Mouse (Mus musculus) layer of hippocampus, postnatal 10 days (tissue): Measurements from ENCODE around the gene Gns. TPM values are rescaled to one million over a fixed set of nuclear protein-coding genes. Genes with fewer than 3 reads are reported as not detected.

Source experiments
- DNase-seq, 2 experiments: peaks; one replicate each; pipeline ENCODE4 v3.0.0; 2021; ENCODE audit warnings: low spot score in 2 of 2
- total RNA-seq, 2 experiments: library from RNA; stranded (reverse); gene quantifications; 2 replicates each; pipeline ENCODE4 v1.2.3; 2021

The Gns gene
- total RNA-seq, 2 experiments from 2014 or later, result 75.8 to 79.0 TPM

DNA sequence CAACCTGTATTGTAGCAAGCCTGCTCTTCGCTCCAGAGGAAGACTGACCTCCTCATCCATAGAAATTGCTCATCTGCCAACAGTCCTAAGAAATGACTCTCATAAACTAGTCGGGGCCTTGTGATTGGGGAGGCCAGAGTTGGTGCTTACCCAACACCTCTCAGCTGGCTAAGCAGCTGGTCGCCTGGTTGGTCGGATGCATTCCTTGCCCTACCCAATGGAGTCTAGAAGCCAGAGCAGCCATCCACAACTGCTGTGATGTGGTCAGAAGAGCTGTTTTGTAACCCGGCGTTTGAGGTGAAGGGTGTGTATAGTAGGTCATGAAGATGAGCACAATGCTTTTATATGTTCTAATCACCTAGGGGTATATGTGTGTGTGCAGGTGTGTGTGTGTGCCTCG is 33.7 kb downstream of the Gns start:
- no peak for DNase-seq

DNA sequence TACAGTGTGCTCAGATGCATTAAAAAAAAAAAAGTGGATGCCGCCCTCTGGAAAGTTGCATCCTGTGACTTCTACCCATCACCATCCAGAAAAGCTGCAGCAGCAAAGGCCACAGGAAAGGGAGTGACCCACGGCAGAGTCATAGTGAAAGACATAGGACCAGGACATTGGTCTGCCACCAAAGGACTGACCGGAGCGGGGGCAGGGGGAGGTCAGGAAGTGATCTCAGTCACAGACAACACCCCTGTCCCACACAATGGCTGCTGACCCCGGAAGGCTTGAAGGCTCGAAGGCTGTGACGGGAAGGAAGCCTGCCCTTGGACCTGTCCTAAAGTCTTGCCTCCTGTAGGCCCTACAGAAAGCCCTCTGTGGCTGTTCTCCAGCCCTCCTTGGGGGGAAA is 36.1 kb downstream of the Gns start:
- DNase-seq, result no peak

DNA sequence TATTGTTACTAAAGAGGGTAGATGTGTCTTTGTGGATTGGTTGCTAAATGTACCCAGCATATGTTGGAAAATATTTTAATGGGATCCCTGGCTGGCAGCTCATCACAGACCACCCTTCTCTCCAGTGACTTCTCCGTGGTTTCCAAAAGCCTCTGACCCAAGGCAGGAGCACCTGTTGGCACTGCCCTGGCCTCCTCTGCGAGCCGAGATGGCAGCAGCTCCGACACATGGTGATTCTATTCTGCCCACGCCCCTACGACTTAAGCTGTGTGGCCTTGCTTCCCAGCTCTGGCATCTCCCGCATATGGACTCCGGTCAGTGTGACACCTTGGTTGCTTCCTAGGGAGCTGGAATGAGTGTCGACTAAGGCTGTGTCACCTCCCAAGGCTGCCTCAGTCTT is 38.2 kb downstream of the Gns start:
- no peak for DNase-seq

DNA sequence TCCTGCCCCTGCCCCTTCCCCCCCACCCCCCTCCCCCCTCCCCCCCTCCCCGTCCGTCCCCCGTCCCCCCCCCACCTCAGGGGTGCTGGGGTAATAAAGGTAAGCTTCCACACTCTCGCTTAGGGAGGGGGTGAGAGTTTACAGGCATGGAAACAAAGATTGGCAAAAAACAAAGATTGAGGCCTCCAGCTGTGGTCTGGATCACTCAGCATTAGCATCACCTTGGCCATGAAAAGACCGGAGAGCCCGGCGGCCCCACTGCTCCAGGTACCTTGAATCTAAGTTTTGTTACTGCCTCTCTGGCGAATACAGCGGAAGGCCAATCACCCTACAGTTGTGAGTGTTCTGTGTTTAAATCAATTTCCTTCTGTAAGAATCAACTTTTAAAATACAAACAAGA is 39.1 kb downstream of the Gns start:
- no peak for DNase-seq

DNA sequence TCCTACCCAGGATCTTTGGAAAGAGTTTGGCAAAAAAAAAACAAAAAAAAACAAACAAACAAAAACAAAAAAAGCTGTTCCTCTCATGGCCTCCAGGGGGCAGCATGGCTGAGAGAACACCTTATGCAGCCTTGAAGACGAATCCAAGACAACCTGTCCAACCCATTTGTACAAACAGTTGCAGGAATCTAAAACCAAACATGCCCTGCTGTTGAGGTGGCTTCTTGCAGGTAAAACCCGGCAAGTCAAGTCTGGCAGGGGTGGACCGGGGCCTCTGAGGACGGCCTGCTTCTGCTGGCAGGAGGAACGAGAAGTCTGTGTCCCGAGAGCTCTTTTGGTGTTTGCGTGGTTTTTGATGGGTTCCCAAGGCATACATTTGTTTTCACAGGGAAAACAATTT is 44.8 kb downstream of the Gns start:
- DNase-seq, result peak; percentile 32 to 46

DNA sequence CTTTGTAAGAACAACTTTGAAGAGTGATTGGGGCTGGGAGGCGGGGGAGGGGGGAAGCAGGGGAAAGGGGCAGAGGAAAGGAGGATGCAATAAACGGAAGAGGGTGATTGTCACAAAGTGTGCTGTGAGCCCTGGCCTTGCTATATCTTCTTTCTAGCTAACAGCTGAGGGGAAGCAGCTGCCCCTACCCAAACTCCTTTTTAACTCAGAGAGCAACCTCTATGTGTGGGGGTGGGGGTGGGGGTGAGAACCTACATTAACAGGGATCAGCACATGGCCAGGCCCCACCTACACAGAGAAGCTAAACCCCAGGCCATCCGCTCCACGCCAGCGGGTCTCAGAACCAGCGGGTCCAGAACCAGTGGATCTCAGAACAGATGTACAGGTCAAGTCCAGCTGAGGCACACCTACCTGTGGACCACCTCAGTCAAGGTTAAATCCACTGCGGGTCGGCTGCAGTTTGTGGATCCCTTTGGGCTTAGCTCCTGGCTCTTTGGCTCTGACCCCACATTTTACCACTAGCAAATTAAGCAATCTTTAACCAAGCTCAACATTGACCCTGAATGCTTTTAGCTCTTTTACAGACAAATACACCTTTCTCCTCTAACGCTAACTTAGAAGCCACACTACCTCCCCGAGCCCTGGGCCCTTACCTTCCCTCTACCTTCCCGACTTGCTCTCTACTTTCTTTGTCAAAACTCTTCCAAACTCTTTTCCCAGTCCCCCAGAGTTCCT is 47.0 kb downstream of the Gns start:
- no peak for DNase-seq

DNA sequence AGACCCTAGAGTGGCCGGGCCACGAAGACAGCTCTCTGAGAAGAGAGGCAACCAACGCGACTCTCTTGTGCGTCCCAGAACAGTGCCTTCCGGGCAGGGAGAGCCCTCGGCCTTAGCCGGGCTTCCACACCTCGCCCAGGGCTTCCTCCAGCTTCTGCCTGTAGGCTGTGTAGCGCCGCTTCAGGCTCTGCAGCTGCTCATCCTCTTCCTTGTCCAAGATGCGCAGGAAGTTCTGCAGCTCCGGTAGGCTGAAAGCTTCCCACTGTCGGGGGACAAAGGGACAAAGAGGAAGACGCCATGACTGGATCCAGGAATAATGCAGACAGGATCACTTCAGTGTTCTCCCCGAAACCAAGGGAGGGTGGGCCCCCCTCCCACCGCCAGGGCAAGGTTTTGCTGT is 47.9 kb downstream of the Gns start:
- no peak for DNase-seq

DNA sequence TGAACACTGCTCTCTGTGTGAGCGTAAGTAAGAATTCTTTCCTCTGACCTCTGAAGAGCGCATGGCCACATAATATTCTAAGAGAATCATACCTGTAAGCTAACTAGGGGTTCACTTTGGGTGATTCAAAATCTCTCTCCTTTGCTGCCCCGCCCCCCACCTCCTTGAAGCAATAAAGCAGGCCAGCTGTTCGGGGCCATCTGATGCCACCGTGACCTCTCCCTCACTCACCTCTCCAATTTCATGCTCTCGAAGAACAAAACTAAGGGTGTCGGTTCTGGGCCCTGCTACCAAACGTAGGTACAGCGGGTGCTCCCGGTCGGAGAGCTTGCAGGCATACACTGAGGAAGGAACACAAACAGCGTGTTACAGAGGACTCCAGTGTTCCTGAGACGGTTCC is 49.2 kb downstream of the Gns start:
- no peak for DNase-seq

DNA sequence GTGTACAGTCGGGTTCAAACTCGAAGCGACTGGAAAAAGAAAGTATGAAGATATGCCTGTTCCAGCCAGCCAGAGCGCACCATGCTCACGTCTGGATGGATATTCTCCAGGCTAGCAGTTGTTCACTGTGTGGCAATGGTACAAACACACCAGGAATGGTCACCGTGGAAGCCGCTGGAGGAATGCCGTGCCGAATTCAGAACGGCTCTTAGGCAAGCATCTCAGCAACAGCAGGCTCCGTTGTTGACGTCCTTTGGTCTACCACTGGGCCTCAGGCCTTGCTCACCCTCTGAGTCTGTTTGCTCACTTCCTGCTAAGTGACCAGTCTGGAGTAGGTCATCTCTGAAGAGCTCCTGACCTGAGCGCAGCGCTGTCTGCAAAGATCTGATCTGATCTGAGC is 53.9 kb downstream of the Gns start:
- DNase-seq, result no peak

DNA sequence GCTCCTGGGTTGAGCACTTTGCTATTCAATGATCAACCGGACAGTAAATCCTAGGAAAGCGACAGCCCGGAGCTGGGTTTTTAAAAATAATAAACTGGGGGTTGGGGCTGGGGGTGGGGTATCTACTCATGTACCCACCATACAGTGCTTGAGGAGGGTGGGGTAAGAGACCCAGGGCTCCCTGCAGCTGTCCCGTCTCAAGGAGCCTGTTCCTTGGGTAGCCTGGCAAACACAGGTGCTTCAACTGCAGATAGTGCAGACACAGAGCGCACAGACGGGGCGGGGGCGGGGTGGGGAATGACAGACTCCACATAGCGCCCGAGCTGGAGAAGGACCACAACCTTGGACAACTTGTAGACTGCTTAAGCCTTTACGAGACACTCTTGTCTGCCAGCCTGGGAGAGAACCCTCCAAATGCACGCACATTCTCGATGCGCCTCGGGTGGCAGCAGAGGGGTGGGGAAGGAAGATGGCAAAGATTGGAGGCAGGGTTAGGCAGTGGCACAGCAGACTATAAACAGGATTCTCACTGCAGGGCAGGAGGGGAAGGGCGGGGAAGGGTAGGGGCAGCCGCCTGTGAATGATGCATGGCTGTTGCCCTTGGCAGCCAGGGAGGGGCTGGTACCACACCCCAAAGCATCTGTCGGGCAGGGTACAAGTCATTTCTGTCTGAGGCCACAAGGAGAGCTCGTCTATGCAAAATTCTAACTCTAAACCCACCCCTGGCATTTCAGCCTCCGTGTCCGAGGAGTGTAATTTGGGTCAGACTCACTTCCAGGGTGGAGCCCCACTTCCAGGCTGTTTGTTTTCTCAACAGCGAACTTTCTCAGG is 55.0 kb downstream of the Gns start:
- DNase-seq, result no peak

DNA sequence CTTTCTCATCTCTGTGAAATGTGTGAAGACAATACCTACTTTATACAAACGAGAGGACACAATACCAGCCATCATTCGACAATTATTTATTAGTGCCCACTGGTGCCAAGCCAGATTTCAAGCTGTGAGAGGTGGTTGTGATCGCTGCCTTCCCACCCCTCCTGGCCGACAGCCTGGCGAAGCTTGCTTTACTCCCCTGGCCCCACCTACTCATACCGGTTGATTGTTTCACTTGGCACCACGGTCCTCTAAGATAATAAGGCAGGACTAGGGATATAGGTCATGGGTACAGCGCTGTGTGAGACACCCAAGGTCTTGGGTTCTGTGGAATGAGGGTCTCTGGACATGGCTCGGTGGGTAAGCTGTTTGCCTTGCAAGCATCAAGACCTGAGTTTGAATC is 56.1 kb downstream of the Gns start:
- DNase-seq, result no peak

DNA sequence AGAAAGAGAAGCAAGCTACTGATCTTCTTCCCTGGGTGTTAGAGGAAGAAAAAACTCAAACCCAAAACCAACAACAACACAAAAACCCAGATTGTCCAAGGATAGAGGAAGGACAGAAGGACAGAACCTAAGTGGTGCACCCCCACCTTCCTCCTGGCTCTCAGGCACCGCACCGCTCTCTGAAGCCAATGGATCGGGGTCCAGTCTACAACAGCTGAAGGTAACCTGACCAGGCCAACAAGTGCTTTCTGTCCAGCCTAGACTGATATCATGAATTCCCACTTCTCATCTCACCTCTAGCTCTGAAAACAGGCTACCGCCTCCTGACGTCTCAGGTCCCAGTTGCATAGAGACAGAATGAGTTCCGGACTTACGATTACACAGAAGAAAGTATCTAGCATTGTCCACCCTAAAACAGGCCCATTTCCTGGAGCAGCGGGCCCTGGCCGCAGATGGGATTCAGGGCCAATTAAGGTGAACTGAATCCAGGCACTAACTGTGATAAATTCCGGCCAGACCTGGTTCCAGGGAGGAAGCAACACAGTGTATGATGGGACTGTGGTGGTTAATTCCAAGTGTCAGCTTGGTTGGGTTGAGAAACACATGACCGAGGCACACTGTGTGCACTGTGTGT is 56.9 kb downstream of the Gns start:
- DNase-seq, result no peak

DNA sequence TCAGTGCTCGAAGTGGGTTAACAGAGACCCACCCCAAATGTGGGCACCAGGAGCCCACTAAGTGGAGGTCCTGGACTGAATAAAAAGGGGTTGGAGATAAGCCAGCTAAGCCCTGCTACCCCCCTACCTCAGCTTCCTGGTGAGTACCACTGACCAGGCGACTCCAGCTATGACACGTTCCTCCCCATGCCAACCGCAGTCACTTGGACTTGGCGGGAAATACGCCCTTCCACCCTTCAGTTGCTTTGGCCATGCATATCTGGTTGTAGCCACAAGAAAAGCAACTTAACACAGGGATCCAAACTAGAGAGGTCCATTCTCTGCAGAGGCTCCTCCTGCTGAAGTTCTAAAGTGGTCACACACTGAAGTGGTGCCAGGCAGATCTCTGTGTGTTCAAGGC is 57.4 kb downstream of the Gns start:
- DNase-seq, result no peak

DNA sequence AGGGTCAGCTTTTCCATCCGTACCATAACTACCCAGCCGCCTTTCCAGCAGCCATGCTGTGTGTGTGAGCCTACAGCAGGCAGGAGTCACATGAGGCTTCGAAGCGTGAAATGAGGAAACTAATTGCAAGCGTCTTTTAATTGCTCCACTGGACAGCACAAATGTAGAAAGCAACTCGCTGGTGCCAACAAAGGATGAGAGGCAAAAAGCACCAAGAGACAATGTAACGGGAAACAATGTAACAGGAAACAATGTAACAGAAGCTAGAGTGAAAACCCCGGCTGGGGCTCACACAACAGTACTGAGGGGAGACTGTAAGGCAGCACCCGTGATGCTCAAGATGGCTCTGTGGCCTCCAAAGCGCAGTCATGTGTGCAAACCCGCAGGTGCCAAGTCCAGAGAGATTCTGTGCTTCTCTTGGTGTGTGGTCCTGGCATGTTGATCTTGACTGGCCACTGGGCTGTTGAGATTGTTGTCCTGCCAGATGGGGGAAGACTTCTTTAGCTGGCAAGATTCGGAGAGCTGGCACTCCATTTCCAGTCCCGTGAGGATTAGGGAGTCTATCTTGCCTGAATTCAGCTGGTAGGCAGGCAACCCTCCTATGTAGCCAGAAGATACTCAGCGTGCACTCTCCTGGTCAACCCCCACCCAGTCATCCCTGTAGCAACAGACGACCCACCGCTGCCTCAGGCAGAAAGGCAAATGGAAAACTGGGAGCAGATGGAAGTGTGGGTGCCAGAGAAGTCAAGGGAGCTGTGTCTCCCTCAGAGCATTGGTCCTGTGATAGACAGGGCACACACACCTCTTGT is 58.9 kb downstream of the Gns start:
- peak in 1 of 2 experiments; percentile 24 for DNase-seq

DNA sequence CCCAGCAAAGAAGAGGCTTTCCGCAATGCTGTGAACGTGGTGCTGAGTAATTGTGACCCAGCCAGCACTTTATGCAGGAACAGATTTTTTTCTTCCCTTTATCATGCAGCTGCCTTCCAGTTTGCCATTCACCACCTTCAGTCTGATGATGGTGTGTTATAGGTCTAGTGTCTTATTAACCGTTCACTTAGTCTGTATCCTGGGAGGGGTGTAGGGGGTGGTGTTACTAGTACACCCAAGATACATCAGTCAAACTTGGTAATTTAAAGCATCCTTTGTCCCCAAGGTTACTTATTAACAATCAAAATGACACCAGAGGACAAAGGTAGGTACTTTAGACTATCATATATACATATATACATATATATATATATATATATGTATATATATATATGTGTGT is 59.6 kb downstream of the Gns start:
- DNase-seq, result no peak

DNA sequence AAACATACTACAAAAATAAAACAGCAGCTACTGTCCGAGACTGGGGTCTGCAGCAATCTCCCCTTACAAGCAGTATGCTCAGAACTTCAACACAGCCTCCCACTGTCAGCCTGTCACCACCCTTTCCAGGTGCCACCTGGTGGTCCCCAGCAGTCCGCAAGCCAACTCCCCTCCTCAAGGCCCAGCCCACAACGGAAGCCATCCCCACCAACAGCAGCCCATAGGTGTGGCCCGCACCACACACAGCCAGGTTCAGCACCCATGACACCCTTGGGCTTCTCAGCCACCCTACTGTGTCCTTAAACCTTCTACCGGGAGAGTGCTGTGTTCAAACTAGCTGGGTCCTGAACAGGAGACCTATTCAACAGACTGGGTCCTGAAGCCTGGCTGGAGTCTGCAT is 60.2 kb downstream of the Gns start:
- no peak for DNase-seq

DNA sequence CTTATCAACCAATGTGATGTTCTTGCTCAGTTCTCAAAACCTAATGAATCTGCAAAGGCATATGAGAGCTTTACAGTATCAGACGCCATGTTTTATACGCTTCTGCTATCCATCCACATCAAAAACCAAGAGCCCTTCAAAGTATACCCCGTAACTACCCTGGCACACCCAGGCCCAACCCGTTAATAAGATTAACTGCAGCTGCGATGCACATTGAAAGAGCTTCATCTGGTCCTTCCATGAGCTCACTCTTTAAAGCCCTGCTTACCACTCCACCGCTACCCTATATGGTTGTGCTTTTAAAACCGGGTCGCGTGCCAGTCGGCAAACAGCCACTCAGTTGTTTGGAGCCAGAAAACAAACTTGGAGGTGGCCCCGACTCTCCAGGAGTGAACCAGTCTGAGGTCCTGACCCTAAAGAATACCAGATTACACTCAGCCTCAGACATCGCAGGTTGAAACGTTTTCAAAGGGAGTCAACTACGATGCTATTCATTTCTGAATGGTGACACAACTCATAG is 60.7 kb downstream of the Gns start:
- no peak for DNase-seq

DNA sequence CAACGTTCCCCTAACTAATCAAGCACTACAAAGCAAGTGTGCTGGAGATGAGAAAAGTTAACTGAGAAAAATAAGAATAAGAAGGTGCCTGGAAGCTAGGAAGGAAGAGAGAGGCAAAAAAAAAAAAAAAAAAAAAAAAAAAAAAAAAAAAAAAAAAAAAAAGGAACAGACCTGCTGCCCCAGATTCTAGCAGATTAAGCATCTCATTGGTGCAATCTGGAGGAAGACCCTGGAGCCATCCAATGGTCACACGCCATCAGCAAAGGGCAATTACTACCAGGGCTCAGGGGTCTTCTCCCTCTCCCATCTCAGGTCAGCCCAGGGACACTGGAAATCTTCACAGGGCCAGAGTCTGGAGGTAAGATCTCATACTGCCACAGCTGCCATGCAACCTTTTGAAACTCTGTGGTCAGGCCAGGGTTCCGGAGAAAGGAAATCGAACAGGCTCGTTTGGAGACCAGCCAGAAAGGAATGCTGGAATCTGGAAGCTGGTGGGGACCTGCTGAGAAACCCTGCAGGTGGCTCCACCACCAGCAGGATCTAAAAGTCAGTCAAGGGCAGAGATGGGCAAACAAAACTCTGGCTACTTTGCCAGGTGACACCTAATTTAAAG is 61.7 kb downstream of the Gns start:
- DNase-seq, result no peak

DNA sequence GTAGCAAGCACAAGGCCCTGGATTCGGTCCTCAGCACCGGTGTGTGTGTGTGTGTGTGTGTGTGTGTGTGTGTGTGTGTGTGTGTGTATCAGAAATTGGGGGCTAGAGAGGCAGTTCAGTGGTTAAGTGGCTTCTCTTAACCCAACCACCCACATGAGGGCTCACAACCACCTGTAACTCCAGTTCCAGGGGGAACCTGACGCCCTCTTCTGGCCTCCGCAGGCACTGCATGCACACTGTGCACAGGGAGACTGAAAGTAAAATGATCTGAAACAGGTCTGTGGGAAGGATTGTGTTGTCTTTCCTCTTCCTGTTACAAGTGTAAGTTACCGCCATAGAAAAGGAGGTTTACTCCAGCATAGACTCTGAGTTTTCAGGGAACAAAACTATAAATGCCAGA is 62.2 kb downstream of the Gns start:
- peak; percentile 43 to 51 for DNase-seq

DNA sequence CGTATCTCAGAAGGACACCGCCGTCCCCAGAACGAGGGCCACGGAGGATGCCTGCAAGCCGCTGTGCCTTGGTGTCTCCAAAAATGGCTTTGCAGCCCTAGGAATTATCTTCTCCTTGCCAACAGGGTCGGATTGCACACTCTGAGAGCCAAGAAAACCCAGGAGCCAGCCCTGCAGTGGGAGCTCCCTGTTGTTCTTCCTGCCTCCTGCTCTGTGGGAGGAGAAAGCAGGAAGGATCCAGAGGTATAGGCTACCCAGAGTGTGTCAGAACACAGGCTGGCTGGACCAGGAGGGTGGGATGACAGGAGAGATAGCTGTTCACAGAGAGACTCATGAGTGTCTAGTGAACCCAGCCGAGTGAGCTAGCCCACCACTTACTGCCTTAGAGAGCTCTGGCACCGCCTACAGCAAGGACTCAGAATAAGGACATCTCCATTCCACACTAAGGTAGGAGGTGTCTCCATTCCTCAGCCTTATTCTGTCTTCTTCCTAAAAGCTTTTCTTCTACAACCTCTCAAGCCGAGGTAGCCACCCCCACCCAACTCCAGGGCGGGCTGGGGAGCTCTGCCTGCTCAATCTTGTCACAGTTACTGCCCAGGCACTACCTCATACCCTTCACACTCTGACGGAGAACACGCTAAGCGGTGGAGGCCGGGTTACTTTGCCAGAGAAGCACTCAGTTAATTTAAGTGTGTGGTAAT is 63.3 kb downstream of the Gns start:
- no peak for DNase-seq
